Comparison of ENCODE assay signal across 8 mouse cellular contexts in genomic region chr2:156862772-156863486, GRCm38 (mm10). TPM values are rescaled to one million over a fixed set of nuclear protein-coding genes. Genes with fewer than 3 reads are reported as not detected.
DNase-seq lines count a peak whose midpoint lies in the region; ATAC-seq lines count a peak whose summit lies in the region.

Gene Rab5if, plus strand, starts transcription at chr2:156863128.

- H3K4me1 ChIP-seq in megakaryocyte, embryonic 14.5 days = peaks cover 54% of the 10 kb centered on the region

- no peaks in the 10 kb centered on the region for H3K9me3 ChIP-seq in megakaryocyte, embryonic 14.5 days

- H3K4me3 ChIP-seq in megakaryocyte, embryonic 14.5 days (replicated peaks) = peak within 1 kb of the TSS; percentile 97

- peak; percentile 99 for DNase-seq in ZHBTc4 (ENCODE audit: low read depth, low spot score)
- DNase-seq in gastrocnemius, adult 8-10 months (ENCODE audit: low spot score in 2 of 2) = peak; percentile 90 to 95
- DNase-seq in hindlimb bud, embryonic 11.5 days (ENCODE audit: extremely low spot score, low read depth, low spot score) = peak; percentile 87
- peak; percentile 95 to 96 for DNase-seq in left cerebral cortex, adult 8-10 months (ENCODE audit: low spot score in 2 of 2)
- peak; percentile 99 for DNase-seq in right cerebral cortex, postnatal 10 days (ENCODE audit: low spot score in 2 of 2)
- peak; percentile 96 for DNase-seq in urinary bladder, postnatal 25 days (ENCODE audit: low spot score)

- ATAC-seq in common myeloid progenitor, adult 5-6 weeks (replicated peaks; ENCODE audit: low read depth, poor library complexity, severe bottlenecking) = peak; percentile 93

- H3K36me3 ChIP-seq in megakaryocyte, embryonic 14.5 days (replicated peaks; ENCODE audit: low read length) = peaks cover 44% of the 10 kb centered on the region

- H3K27me3 ChIP-seq in megakaryocyte, embryonic 14.5 days (replicated peaks) = no peaks in the 10 kb centered on the region

RNA-seq across cellular contexts. Expression of gene Rab5if, which starts in this region (rescaled TPM):
- 128 and 156 TPM in 2 replicates for total RNA-seq in common myeloid progenitor, adult 5-6 weeks (2017)
- total RNA-seq in gastrocnemius, adult 8-10 months (2022) = 10 to 100 TPM; 84.3 to 97.1 (median 88.1) TPM
- 10 to 100 TPM; 75.3 to 83.0 (median 79.6) TPM for total RNA-seq in left cerebral cortex, adult 8-10 months (2022)
- polyA plus RNA-seq in megakaryocyte, embryonic 14.5 days (2012; ENCODE audit: insufficient read depth, low replicate concordance) = 175 and 255 TPM in 2 replicates

Comparison
In these comparisons a context has a peak if more than half of its experiments do, and no peak if none do; other contexts are left out.
1. Peak in every context shown above with its lines: DNase-seq, ATAC-seq and H3K4me3 ChIP-seq.